Mouse (Mus musculus) kidney, adult 2 months (tissue): ENCODE data around the gene Gabarapl2.

Experiments used
- CTCF ChIP-seq: fragments of 200-500 bp; conservative IDR thresholded peaks from 2 replicates; pipeline ENCODE4 v1.5.1; 2011; ENCODE audit warnings: low read depth, mild to moderate bottlenecking, control low read depth, low read length, moderate library complexity, mixed read lengths; ENCODE audit not compliant: insufficient read depth, insufficient read length
- POLR2A ChIP-seq: fragments of 200-500 bp; IDR thresholded peaks from one replicate; pipeline ENCODE4 v1.6.1; 2011; ENCODE audit warnings: low read depth, low read length, control low read depth

DNA sequence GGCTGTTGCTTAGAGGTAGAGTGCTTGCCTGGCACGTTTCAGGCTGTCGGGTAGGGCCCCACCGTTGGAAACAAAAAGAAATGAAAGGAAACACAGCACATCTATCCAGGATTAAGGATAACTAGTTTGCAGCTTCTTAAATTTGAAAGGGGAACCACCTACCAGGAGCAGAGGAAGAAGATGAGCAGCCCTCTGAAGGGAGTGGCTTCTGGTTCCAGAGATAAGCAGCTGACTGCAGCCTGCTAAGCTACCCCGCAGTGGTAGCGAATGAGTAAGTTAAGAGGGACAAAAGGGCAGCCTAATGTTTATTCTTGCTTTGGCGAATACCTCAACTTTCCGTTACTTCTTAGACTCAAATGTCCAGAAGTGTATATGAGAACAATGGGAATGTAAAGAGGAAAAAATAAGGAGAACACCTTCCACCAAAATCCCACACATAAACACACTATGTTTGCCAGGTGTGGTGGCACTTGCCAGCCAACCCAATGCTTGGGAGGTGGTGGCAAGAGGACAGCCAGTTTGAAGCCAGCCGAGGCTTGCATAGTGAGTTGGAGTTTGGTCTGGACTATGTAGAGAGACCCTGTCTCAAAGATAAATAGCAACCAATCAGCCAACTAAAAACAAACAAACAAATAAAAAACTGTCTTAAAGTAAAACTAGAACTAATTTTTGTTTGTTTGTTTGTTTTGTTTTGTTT lies 10.7 kb upstream of the Gabarapl2 start:
- no peak for TF ChIP-seq POLR2A
- no peak for TF ChIP-seq CTCF
